Mouse (Mus musculus) stomach, embryonic 16.5 days (tissue): ENCODE data around the gene Yap1. TPM values are rescaled to one million over a fixed set of nuclear protein-coding genes. Genes with fewer than 3 reads are reported as not detected.

Experiments used
- ATAC-seq: fragments of 200-750 bp; cut with Nextera tagmentation; 2 replicates; pipeline ENCODE4 v1.8.0; 2017; ENCODE audit warnings: moderate number of reproducible peaks, moderate TSS enrichment; ENCODE audit not compliant: insufficient read depth, low FRiP score
- H3K27ac ChIP-seq: fragments of 300-500 bp; sonication (generic); 2 replicates; pipeline ENCODE4 v1.5.1; 2014; ENCODE audit warnings: low read length
- H3K27me3 ChIP-seq: fragments of 300-500 bp; sonication (generic); 2 replicates; pipeline ENCODE4 v1.6.1; 2014; ENCODE audit warnings: low read length, control low read depth, mixed read lengths; ENCODE audit not compliant: control insufficient read depth, insufficient read depth
- H3K36me3 ChIP-seq: fragments of 300-500 bp; sonication (generic); 2 replicates; pipeline ENCODE4 v1.6.1; 2014; ENCODE audit warnings: low read length; ENCODE audit not compliant: control insufficient read depth, insufficient read depth
- H3K4me1 ChIP-seq: fragments of 300-500 bp; sonication (generic); 2 replicates; pipeline ENCODE4 v1.6.1; 2014; ENCODE audit warnings: low read length, control low read depth, mixed read lengths; ENCODE audit not compliant: control insufficient read depth, insufficient read depth
- H3K4me2 ChIP-seq: fragments of 300-500 bp; sonication (generic); 2 replicates; pipeline ENCODE4 v1.6.1; 2014; ENCODE audit warnings: low read depth, low read length, mixed read lengths
- H3K4me3 ChIP-seq: fragments of 300-500 bp; sonication (generic); replicated peaks from 2 replicates; pipeline ENCODE4 v1.5.1; 2014; ENCODE audit warnings: mild to moderate bottlenecking, low read length
- H3K9ac ChIP-seq: fragments of 300-500 bp; sonication (generic); 2 replicates; pipeline ENCODE4 v1.6.1; 2014; ENCODE audit warnings: low read length
- H3K9me3 ChIP-seq: fragments of 300-500 bp; sonication (generic); replicated peaks from 2 replicates; pipeline ENCODE4 v1.6.1; 2016; ENCODE audit warnings: low read length, control low read depth; ENCODE audit not compliant: control insufficient read depth
- WGBS: fragments of 180-500 bp; shearing (Covaris S2); extraction: QIAGEN DNeasy Blood & Tissue Kit; methylation state at CpG from one replicate; pipeline ENCODE4 v1.1.7; 2014; 5-methylcytosine and 5-hydroxymethylcytosine counted together
- polyA plus RNA-seq: library from polyadenylated mRNA; unstranded; fragments of >200 nt; fragmentation: Nextera tagmentation; extraction: Ambion mirVana; gene quantifications from 2 replicates; pipeline ENCODE4 v1.2.1, GENCODE M21; 2015

Gene Yap1
- polyA plus RNA-seq, 1 experiment from 2014 or later, result 23.8 TPM

- no peak overlapping the region for H3K27ac ChIP-seq
- H3K4me3 ChIP-seq, result no peak overlapping the region
- H3K27me3 ChIP-seq, result no peaks in the 10 kb centered on the region
- no peaks in the 10 kb centered on the region for H3K4me1 ChIP-seq
- no peaks in the 10 kb centered on the region for H3K36me3 ChIP-seq
- H3K9ac ChIP-seq, result no peak overlapping the region
- WGBS, result 50% methylated on average over 1 of the region's 1 CpGs
- H3K4me2 ChIP-seq, result no peak overlapping the region
- no peaks in the 10 kb centered on the region for H3K9me3 ChIP-seq
- no peak for ATAC-seq
Measured at GRCm38 (mm10) chr9:7891177-7891576, 113.2 kb downstream of the Yap1 start.

DNA sequence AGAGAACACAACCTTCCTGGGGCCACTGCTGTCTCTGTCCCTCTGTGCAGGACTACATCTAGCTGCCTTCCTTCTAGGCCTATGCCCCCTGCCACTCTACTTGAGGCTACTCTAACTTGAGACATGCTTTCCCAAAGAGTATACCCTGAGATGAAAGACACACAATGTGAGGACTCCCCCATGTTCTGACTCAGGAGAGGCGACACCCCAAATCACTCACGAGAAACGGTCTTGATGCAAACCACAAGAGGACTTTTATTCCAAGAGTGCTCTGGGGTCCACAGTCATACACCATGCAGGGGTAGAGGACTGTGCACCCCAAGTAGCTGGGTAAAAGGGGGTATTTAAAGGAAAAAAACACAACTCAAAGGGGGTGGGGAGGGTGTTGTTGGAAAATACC lies 120.0 kb downstream of the Yap1 start:
- no peaks in the 10 kb centered on the region for H3K4me1 ChIP-seq
- no peaks in the 10 kb centered on the region for H3K9me3 ChIP-seq
- no peak overlapping the region for H3K4me3 ChIP-seq
- WGBS, result 98% methylated on average over 3 of the region's 3 CpGs
- no peaks in the 10 kb centered on the region for H3K36me3 ChIP-seq
- no peak overlapping the region for H3K9ac ChIP-seq
- no peak overlapping the region for H3K27ac ChIP-seq
- no peak overlapping the region for H3K4me2 ChIP-seq
- no peaks in the 10 kb centered on the region for H3K27me3 ChIP-seq
- no peak for ATAC-seq

DNA sequence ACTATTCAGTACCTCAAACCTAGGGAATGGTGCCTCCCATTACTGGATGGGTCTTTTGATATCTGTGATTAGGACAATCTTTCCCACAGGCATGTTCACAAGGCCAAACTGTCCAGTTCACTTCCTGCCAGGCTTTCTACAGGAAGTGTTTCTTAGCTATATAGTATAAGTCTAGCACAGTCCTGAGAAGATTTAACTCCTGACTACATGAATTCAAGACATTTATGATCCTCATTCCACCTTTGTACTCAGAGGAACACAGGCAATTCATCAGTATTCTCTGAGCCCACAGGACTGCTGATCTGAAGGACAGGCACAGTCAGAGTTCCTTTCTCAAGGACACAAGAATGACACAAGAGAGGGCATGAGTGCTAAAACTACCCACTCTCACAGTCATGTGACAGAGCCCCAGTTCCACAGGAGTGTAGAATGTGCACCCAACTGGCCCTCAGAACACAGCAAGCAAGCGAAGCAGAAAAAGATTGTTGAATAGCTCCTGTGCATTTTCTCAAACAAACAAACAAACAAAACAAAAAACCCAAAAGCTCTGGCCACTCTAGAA lies 122.0 kb downstream of the Yap1 start:
- Histone ChIP-seq H3K27ac (no peak overlapping the region), H3K36me3 (no peaks in the 10 kb centered on the region), H3K4me2 (no peak overlapping the region), H3K4me1 (no peaks in the 10 kb centered on the region), H3K9me3 (no peaks in the 10 kb centered on the region), H3K4me3 (no peak overlapping the region), H3K9ac (no peak overlapping the region), H3K27me3 (no peaks in the 10 kb centered on the region)
- WGBS, result 94% methylated on average over 1 of the region's 1 CpGs
- no peak for ATAC-seq

Other genes with a start within 250 kb of the Yap1 start
- gene Tmem123, start 240.6 kb downstream of the Yap1 start, polyA plus RNA-seq, result 139 and 150 TPM in 2 replicates
- gene Birc2, start 167.5 kb downstream of the Yap1 start, polyA plus RNA-seq, result 34.1 and 40.0 TPM in 2 replicates
- 9.4 and 9.9 TPM in 2 replicates for gene Birc3, start 131.4 kb downstream of the Yap1 start, polyA plus RNA-seq
- gene Cfap300, start 38.2 kb upstream of the Yap1 start, polyA plus RNA-seq, result 8.1 and 8.7 TPM in 2 replicates
- gene Cep126, start 129.7 kb upstream of the Yap1 start, polyA plus RNA-seq, result 1.1 and 1.5 TPM in 2 replicates